Mouse (Mus musculus) hindbrain, embryonic 10.5 days (tissue): ENCODE measurements around the gene Ccnl2. TPM values are rescaled to one million over a fixed set of nuclear protein-coding genes. Genes with fewer than 3 reads are reported as not detected.
A peak's percentile ranks its signal among the peaks of the same experiment; 100 is the strongest.

Experiments used
- DNase-seq: peaks from one replicate; pipeline ENCODE4 v3.0.0-alpha.2; 2017; ENCODE audit warnings: low spot score
- H3K27ac ChIP-seq: fragments of 300-500 bp; sonication (generic); 2 replicates; pipeline ENCODE4 v1.5.1; 2016; ENCODE audit warnings: mild to moderate bottlenecking, moderate library complexity
- H3K27me3 ChIP-seq: fragments of 300-500 bp; sonication (generic); 2 replicates; pipeline ENCODE4 v1.6.1; 2016; ENCODE audit warnings: mild to moderate bottlenecking; ENCODE audit not compliant: poor library complexity, insufficient read depth, severe bottlenecking
- H3K36me3 ChIP-seq: fragments of 300-500 bp; sonication (generic); 2 replicates; pipeline ENCODE4 v1.6.1; 2016; ENCODE audit warnings: mild to moderate bottlenecking, moderate library complexity
- H3K4me1 ChIP-seq: fragments of 300-500 bp; sonication (generic); replicated peaks from 2 replicates; pipeline ENCODE4 v1.6.1; 2016; ENCODE audit warnings: mild to moderate bottlenecking
- H3K4me3 ChIP-seq: fragments of 300-500 bp; sonication (generic); 2 replicates; pipeline ENCODE4 v1.5.1; 2016; ENCODE audit warnings: mild to moderate bottlenecking, moderate library complexity
- H3K9me3 ChIP-seq: fragments of 300-500 bp; sonication (generic); 2 replicates; pipeline ENCODE4 v1.6.1; 2016; ENCODE audit warnings: mild to moderate bottlenecking, moderate library complexity
- WGBS: fragments of 180-500 bp; shearing (Covaris S2); methylation state at CpG from one replicate; pipeline ENCODE4 v1.1.7; 2016; 5-methylcytosine and 5-hydroxymethylcytosine counted together
- polyA plus RNA-seq: library from polyadenylated mRNA; unstranded; fragments of >200 nt; fragmentation: Nextera tagmentation; extraction: Ambion mirVana; gene quantifications from 2 replicates; pipeline ENCODE4 v1.2.1, GENCODE M21; 2016

Gene Ccnl2
- polyA plus RNA-seq, 1 experiment from 2014 or later: 167 TPM

DNA sequence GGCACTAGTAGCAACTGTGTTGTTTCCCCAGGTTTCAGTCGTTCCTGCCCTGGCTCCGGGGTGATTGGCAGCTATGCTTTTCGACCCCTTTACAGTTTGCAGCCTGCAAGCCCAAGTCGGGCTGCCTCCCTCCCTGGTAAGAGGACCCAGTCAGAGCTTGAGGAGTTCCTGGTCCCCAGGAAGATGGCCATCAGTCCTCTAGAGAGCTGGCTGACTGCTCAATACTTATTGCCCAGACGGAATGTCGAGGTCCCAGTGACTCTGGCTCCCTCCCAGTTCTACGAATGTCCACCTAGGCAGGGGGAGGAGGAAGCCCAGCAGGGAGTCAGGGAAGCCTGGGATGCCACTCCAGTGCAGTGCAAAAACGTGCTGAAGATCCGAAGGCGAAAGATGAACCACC lies 20.0 kb downstream of the Ccnl2 start:
- H3K4me3 ChIP-seq: peak overlapping the region; percentile 98
- no peaks in the 10 kb centered on the region for H3K27me3 ChIP-seq
- H3K4me1 ChIP-seq: peaks cover 30% of the 10 kb centered on the region
- peak overlapping the region; percentile 92 for H3K27ac ChIP-seq
- H3K36me3 ChIP-seq: peaks cover 43% of the 10 kb centered on the region
- H3K9me3 ChIP-seq: no peaks in the 10 kb centered on the region
- WGBS: 52% methylated on average over 10 of the region's 10 CpGs
- DNase-seq: no peak

DNA sequence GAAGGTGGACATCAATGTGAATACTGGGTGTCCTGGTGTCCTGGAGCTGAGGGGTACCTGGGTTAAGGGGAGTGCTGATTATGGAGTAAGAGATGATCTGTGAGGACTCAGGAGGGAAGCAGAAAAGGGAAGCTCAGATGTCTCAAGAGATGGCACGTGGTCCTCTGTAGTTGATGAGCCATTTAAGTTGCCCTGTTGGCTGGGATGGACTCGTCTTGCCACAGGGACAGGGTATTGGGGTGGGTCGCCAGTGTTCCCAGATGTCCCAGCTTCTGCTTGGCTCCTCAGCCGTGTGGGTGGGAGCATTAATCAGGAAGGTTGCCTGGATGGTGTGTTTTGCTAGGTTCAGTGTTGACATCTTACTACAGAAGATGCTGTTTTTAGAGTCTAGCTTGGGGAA lies 20.9 kb downstream of the Ccnl2 start:
- H3K4me1 ChIP-seq: peaks cover 32% of the 10 kb centered on the region
- peaks cover 34% of the 10 kb centered on the region for H3K36me3 ChIP-seq
- 87% methylated on average over 4 of the region's 4 CpGs for WGBS
- H3K4me3 ChIP-seq: no peak overlapping the region
- H3K27me3 ChIP-seq: no peaks in the 10 kb centered on the region
- H3K27ac ChIP-seq: no peak overlapping the region
- no peak for DNase-seq
- no peaks in the 10 kb centered on the region for H3K9me3 ChIP-seq

DNA sequence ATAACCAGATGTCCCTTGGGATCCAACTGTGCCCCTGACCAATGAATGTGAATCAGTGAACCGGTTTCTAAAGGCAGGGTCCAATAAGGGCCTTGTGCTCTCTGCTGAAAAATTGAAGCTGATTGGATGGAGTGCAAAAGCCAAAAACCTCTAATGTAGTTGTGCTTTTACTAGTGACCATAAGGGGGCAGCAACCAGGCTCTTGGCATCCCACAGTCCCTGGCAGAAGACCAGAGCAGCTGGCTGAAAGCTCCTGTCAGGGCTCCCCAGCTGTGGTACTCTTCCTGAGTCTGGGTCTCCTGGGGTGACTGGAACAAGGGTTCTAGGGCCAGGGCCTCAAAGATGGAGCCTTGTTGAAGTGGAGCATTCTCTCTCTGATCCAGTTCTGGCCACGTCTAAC lies 21.5 kb downstream of the Ccnl2 start:
- peak; percentile 76 for DNase-seq
- peaks cover 38% of the 10 kb centered on the region for H3K4me1 ChIP-seq
- peak overlapping the region; percentile 29 for H3K4me3 ChIP-seq
- H3K27me3 ChIP-seq: no peaks in the 10 kb centered on the region
- H3K9me3 ChIP-seq: no peaks in the 10 kb centered on the region
- 0 out of 2 replicates have a peak overlapping the region, but pooled peaks have one; percentile 45 for H3K27ac ChIP-seq
- 45% methylated on average over 2 of the region's 2 CpGs for WGBS
- H3K36me3 ChIP-seq: peaks cover 31% of the 10 kb centered on the region

DNA sequence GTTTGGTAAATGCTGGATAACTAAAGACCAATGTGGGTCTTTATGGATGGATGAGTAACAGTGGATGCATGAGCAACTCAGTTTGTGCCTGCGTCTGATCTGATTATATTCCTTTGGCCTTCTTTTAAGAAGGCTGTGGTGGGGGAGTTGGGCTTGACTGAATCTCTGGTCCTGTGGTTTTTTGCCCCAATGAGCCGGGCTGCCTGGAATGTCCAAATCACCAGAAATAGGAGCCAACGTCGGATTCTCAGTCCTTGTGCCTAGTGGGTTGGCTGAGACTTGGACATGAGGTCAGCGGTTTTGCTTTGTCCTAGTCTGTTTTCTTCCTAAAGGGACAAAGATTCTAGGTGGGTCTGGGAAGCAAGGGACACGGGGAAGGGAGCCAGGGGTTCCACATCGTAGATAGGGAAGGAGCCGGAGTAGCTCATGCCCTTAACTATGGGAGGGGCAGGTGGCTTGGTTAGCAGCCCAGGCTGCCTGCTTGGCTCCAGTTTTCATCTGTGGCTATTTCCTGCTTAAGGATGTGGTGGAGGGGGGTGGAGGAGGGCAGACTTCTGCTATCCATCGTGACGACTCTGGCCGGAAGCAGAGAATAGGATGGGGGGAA lies 25.2 kb downstream of the Ccnl2 start:
- Histone ChIP-seq H3K27me3 (peaks cover 21% of the 10 kb centered on the region), H3K4me3 (no peak overlapping the region), H3K4me1 (peaks cover 58% of the 10 kb centered on the region), H3K9me3 (no peaks in the 10 kb centered on the region), H3K27ac (no peak overlapping the region), H3K36me3 (peaks cover 31% of the 10 kb centered on the region)
- DNase-seq: no peak
- 82% methylated on average over 11 of the region's 11 CpGs for WGBS

DNA sequence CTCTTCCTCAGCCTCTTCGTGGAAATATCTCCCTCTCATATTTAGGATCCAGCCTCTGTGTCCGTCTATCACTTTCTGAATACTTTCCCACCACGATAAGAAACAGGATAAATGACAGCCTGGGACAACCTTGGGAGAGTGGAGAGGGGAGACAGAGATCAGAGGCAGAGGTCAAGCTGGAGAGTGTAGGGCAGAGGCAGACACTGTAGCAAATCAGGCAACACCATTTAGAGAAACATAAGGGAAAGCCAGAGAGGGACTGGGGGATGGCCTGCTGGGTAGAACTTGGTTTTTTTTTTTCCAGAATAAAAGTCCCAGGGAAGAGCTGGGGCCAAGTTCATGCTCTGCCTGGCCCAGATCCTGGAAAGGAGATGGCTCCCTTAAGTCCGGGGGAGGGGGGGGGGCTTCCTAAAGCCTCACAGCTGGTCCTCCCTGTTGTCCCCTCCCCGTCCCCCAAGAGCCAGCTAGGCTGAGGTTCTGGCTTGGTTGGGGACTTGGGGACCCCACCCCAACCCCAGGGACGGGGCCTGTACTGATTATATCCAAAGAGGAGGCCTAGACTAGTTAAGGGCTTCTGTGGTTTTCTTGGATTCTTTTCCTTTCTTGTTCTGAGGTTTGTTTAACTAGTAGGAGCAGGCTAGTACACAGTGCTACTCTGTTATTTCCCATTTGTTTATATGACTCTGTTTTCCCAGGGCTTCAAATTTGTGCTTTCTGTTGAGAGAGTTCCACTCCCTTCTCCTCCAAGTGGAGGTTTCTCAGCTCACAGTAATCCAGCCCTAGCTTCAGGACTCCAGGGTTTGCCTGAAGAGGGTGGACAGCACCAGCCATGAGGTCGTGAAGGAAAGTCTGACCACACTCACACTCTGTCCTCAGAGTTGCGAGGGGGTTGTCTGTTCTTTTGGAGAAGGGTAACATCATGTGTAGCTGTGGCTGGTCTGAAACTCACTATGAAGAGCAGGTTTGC lies 26.2 kb downstream of the Ccnl2 start:
- WGBS: 56% methylated on average over 8 of the region's 8 CpGs
- DNase-seq: no peak
- Histone ChIP-seq H3K36me3 (peaks cover 31% of the 10 kb centered on the region), H3K9me3 (no peaks in the 10 kb centered on the region), H3K4me3 (0 out of 2 replicates have a peak overlapping the region, but pooled peaks have one; percentile 57), H3K27ac (peak overlapping the region; percentile 88), H3K4me1 (peaks cover 48% of the 10 kb centered on the region), H3K27me3 (peaks cover 24% of the 10 kb centered on the region)

DNA sequence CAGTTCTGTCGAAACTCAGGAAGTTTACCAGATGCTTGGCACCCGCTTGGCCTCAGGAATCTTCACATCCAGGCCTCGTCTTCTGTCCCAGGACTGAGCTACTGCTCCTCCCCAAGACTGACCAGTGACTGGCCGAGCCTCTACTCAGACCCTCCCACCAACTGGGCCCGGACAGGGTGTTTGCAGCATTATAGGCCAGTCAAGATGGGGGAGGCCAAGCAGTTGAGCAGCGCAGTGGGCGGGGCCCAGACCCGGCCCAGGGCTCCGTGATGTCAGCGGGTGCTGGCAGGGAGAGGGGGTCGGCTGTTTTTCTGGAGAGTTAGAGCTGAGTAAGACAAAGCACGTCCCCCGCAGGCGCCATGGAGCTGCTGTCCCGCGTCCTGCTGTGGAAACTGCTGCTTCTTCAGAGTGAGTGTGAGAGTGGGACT lies 27.2 kb downstream of the Ccnl2 start, which contains the start of gene Mxra8:
Mxra8 (plus strand) TSS at position 198 of the 428 bp plus-strand sequence.
- peak; percentile 89 for DNase-seq
- peaks cover 32% of the 10 kb centered on the region for H3K36me3 ChIP-seq
- H3K27me3 ChIP-seq: peaks cover 24% of the 10 kb centered on the region
- H3K27ac ChIP-seq: peak within 1 kb of the TSS; percentile 88
- 1% methylated on average over 16 of the region's 16 CpGs for WGBS
- peaks cover 40% of the 10 kb centered on the region for H3K4me1 ChIP-seq
- H3K9me3 ChIP-seq: no peaks in the 10 kb centered on the region
- peak within 1 kb of the TSS; percentile 57 for H3K4me3 ChIP-seq

DNA sequence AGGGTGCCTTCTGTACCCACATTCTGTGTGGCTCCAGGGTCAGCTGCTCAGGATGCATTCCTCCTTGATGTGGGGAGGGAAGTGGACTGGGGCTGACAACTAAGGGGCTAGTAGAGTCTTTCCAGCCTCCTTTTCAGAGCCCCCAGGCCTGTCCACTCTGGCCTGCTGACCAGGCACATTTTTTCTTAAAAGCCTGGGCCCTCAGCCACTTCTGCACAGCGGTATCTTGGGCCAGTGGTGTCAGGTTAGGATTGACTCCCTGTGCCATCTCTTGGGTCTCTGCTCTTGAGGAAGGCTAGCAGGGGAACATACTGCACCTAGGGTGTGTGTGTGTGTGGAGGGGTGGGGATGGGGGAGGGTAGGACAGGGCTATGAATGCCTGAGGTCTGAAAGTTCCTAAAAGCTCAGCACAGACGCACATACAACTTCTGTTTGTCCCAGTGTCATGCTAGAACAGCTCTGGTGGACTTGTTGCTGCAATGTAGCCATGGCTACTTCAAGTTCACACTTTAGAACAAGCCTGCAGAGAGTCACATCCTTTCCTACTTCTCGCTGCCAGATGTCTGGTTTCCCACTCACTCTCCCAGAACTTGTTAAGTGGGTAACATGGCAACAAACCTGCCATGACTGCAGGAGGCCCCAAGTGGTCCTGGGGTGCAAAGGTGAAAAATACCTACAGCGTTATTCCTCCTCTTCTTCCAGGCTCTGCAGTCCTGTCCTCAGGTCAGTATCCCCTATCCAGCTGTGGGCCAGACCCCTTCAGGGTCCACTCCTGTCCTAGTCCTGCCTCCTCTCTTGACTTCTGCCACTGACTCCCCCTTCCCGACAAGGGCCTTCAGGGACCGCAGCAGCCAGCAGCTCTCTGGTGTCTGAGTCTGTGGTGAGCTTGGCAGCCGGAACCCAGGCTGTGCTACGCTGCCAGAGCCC lies 28.1 kb downstream of the Ccnl2 start:
- Histone ChIP-seq H3K4me1 (peaks cover 40% of the 10 kb centered on the region), H3K27me3 (peaks cover 24% of the 10 kb centered on the region), H3K9me3 (no peaks in the 10 kb centered on the region), H3K4me3 (peak overlapping the region; percentile 57), H3K27ac (peak overlapping the region; percentile 88), H3K36me3 (peaks cover 28% of the 10 kb centered on the region)
- peak; percentile 40 for DNase-seq
- WGBS: 4% methylated on average over 8 of the region's 8 CpGs

DNA sequence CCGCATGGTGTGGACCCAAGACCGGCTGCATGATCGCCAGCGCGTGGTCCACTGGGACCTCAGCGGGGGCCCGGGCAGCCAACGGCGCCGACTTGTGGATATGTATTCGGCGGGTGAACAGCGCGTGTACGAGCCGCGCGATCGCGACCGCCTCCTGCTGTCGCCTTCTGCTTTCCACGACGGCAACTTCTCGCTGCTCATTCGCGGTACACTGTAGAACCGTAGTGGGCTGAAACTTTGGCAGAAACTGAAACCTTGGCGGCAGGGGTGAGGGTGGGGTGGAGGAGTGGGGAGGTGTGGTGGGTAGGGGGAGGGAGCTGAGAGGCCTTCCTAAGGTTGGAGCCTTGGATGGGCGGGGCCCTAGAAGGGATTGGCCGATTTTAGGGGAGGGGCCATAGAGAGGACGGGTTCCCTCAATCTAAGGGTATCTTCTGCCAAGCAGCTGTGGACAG lies 28.7 kb downstream of the Ccnl2 start:
- peak; percentile 51 for DNase-seq
- 1% methylated on average over 32 of the region's 32 CpGs for WGBS
- Histone ChIP-seq H3K27me3 (peaks cover 24% of the 10 kb centered on the region), H3K9me3 (no peaks in the 10 kb centered on the region), H3K4me3 (peak overlapping the region; percentile 57), H3K4me1 (peaks cover 40% of the 10 kb centered on the region), H3K36me3 (peaks cover 26% of the 10 kb centered on the region), H3K27ac (peak overlapping the region; percentile 88)

DNA sequence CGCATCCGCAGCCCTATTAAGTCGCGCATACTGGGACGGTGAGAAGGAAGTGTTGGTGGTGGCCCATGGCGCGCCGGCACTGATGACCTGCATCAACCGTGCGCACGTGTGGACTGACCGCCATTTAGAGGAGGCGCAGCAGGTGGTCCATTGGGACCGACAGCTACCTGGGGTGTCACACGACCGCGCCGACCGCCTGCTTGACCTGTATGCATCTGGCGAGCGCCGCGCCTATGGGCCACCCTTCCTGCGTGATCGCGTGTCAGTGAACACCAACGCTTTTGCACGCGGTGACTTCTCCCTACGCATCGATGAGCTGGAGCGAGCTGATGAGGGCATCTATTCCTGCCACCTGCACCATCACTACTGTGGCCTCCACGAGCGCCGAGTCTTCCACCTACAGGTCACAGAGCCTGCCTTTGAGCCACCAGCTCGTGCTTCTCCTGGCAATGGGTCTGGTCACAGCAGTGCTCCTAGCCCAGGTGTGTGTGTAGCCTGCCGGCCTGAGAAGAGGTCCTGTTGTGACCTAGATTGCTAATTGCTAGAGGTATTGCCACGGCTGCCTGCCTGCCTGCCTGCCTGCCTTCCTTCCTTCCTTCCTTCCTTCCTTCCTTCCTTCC lies 29.5 kb downstream of the Ccnl2 start:
- Histone ChIP-seq H3K27ac (no peak overlapping the region; the same call in 1 of the 2 replicates), H3K4me3 (peak overlapping the region; percentile 57), H3K4me1 (peaks cover 45% of the 10 kb centered on the region), H3K27me3 (peaks cover 24% of the 10 kb centered on the region), H3K36me3 (peaks cover 26% of the 10 kb centered on the region), H3K9me3 (no peaks in the 10 kb centered on the region)
- 36% methylated on average over 38 of the region's 38 CpGs for WGBS
- DNase-seq: no peak

DNA sequence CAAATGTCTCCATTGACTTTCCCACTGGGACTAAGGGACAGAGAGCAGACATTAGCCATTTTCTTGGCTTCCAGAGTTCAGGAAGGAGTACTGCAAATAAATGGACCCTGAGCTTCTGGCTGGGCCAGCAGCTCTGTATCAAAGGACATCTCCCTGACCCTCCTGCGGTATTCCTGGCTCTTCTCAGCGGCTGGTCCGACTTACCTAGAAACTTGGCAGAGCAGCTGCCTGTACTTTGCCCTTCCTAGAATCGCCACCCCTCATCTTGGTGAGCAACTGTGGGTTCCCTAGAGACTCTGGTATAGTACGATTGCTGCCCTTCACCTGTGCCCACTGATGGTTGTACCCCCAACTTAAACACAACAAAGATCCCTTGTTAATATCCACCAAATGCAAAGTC lies 30.9 kb downstream of the Ccnl2 start:
- peaks cover 55% of the 10 kb centered on the region for H3K4me1 ChIP-seq
- peaks cover 24% of the 10 kb centered on the region for H3K27me3 ChIP-seq
- WGBS: 88% methylated on average over 5 of the region's 5 CpGs
- H3K27ac ChIP-seq: no peak overlapping the region
- H3K9me3 ChIP-seq: no peaks in the 10 kb centered on the region
- no peak for DNase-seq
- H3K4me3 ChIP-seq: no peak overlapping the region
- H3K36me3 ChIP-seq: peaks cover 26% of the 10 kb centered on the region

DNA sequence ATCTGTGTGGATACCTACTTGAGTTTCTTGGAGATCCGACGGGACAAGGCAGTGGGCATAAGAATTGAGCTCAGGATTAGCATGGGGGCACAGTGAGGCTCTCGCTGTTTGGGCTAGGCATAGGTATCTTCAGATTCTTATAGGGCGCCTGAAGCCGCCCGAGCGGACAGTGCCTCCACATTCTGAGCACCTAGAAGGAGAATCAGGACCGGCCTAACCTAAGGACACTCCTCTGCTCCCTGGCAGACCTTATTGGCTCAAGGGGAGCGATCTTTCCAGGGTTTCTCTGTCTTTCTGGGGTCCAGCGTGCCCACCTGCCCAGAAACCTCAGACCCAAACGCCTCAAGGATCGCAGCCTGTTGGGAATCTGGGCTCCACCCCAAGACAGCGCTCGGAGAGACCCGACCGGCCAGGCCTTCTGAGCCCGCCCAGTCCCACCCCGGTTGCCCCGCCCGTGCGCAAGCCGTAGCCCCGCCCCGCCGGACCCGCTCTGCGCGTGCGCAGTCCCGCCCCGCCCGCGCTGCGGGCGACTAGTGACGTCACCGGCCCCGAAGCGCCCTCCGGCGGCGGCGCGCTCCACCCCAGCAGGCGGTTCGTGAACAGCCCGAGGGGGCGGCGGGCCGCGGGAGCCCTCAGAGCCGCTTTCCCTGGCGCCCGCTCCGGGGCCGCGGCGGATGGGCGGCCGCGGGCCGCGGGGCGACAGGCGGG lies 34.7 kb downstream of the Ccnl2 start, which contains the start of gene Dvl1:
Dvl1 (plus strand) TSS at position 532 of the 708 bp plus-strand sequence.
- WGBS: 2% methylated on average over 65 of the region's 65 CpGs
- H3K36me3 ChIP-seq: peaks cover 34% of the 10 kb centered on the region
- DNase-seq: peak; percentile 95
- peaks cover 43% of the 10 kb centered on the region for H3K4me1 ChIP-seq
- H3K27ac ChIP-seq: peak within 1 kb of the TSS; percentile 91
- peaks cover 8% of the 10 kb centered on the region for H3K27me3 ChIP-seq
- no peaks in the 10 kb centered on the region for H3K9me3 ChIP-seq
- peak within 1 kb of the TSS; percentile 88 for H3K4me3 ChIP-seq
